Mouse (Mus musculus) CD4-positive, CD25-positive, alpha-beta regulatory T cell, adult 4 months (primary cell): ENCODE measurements around the gene Hist1h2be. TPM values are rescaled to one million over a fixed set of nuclear protein-coding genes. Genes with fewer than 3 reads are reported as not detected.
"Not testable (repeated sequence)": the region's sequence is repeated elsewhere in the genome, so short reads cannot be mapped to it uniquely, and the experiment has no call there.

Source experiments
- ATAC-seq: one replicate; pipeline ENCODE4 v1.8.0; 2017
- polyA plus RNA-seq, 2 experiments: library from polyadenylated mRNA; unstranded; fragments of 100-300 nt; shearing (Covaris generic); gene quantifications; one replicate each; pipeline ENCODE4 v1.2.1; 2017

Gene Hist1h2be
- polyA plus RNA-seq, 2 experiments from 2014 or later: 3.3 to 4.0 TPM

- ATAC-seq: no peak
Observed at GRCm38 (mm10) chr13:23572218-23573033, 48.5 kb downstream of the Hist1h2be start.

DNA sequence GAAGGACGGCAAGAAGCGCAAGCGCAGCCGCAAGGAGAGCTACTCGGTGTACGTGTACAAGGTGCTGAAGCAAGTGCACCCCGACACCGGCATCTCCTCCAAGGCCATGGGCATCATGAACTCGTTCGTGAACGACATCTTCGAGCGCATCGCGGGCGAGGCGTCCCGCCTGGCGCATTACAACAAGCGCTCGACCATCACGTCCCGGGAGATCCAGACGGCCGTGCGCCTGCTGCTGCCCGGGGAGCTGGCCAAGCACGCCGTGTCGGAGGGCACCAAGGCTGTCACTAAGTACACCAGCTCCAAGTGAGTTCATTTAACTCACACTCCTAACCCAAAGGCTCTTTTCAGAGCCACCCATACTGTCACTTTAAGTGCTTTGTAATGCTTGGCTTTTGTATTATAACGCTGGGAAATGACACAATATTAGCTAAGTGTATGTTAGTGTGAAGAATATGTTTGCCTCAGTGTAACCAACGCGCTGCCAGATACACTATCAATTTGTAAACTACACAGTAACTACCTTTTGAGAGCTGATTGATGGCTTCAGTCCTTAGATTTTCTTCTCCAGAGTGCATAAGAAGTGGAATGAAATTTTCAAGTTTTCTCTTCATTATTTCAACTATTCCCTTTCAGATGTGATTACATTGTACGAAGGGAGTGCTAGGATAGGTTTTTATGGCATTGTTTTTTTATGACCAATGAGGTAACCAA is 49.3 kb downstream of the Hist1h2be start:
- ATAC-seq: not testable (repeated sequence)

- ATAC-seq: peak; percentile 82
Observed at GRCm38 (mm10) chr13:23571022-23571503, 49.9 kb downstream of the Hist1h2be start, which contains the start of the genes Hist1h2ae and Hist1h2bg. Gene Hist1h2ae, minus strand, starts transcription at chr13:23571220. Gene Hist1h2bg, plus strand, starts transcription at chr13:23571396.

DNA sequence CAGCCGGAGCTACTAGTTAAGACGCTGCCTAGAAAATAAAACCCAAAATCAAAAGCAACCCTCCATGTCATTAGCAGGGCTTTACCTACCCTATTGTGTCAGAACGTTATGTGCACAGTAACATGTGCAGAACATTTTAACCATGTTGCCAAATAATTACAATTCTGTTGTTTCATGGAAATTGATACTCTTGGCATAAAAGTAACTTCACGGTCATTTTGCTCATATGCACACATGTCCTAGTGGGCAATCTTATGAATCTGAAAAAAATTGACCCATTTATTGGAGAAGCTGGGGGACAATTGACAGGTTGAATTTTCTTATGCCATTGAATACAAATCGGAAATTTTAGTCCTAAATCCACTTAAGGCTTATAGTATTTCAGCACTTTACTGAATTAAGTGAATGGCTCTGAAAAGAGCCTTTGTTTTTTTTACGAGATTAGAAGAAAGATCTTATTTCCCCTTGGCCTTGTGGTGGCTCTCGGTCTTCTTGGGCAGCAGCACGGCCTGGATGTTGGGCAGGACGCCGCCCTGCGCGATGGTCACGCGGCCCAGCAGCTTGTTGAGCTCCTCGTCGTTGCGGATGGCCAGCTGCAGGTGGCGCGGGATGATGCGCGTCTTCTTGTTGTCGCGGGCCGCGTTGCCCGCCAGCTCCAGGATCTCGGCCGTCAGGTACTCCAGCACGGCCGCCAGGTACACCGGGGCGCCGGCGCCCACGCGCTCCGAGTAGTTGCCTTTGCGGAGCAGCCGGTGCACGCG is 50.5 kb downstream of the Hist1h2be start:
- ATAC-seq: peak; percentile 7

DNA sequence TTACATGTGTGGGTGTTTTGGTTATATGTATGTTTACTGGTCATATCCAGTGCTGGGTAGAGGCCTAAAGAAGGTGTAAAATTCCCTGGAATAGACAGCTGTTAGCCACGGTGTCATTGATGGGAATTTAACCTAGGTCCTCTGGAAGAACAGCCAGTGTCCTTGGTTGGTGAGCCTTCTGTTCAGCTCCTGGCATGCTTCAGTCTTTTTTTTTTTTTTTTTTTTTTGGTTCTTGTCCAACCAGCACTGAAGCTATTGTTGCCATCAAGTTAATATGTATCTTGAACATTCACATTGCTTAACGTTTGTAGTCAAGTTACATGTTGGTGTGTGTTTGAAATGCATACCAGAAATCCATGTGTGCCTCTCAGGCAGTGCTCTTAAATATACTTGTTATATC is 56.4 kb downstream of the Hist1h2be start:
- no peak for ATAC-seq

GRCm38 (mm10) chr13:23562699-23563462 is 58.0 kb downstream of the Hist1h2be start:
- peak; percentile 18 for ATAC-seq

DNA sequence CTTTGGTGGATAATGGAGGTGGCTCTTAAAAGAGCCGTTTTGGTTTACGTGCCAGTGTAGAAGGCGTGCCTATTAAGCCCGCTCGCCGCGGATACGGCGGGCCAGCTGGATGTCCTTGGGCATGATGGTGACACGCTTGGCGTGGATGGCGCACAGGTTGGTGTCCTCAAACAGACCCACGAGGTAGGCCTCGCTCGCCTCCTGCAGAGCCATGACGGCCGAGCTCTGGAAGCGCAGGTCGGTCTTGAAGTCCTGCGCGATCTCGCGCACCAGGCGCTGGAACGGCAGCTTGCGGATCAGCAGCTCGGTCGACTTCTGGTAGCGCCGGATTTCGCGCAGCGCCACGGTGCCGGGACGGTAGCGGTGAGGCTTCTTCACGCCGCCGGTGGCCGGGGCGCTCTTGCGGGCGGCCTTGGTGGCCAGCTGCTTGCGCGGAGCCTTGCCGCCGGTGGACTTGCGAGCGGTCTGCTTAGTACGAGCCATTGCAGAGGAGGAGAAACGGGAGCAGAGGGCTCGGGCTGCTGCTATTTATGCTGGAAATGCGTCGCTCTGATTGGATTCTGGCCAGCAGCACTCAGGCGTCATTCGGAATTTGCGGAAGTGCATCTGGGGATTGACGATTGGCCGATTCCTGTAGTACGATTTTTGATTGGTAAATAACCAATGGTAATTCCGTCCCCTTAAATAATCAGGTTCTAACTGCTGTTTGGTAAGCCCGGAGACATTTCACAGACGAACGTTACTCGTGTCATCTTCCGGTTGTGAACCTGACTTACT is 58.9 kb downstream of the Hist1h2be start, which contains the start of gene Hist1h3e:
Hist1h3e (minus strand) TSS at position 487 of the 777 bp plus-strand sequence.
- peak; percentile 93 for ATAC-seq

DNA sequence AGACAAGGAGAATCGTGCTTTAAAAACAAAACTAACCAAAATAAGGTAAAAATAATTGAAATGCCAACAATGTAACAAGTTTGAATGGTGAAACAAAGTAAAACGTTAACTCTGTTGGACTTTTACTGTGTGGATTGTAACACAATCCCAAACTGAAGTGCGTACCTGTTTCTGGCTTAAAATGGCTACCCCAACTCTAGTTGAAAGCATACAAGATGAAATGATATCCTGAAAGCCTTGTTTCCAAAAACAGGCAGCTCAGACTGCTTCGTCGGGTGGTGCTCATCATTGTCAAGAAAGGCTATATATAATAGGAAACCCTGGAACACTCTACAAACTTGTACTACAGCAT is 59.4 kb downstream of the Hist1h2be start:
- ATAC-seq: peak; percentile 8

- not testable (repeated sequence) for ATAC-seq
Observed at GRCm38 (mm10) chr13:23560699-23561098, 60.2 kb downstream of the Hist1h2be start.

DNA sequence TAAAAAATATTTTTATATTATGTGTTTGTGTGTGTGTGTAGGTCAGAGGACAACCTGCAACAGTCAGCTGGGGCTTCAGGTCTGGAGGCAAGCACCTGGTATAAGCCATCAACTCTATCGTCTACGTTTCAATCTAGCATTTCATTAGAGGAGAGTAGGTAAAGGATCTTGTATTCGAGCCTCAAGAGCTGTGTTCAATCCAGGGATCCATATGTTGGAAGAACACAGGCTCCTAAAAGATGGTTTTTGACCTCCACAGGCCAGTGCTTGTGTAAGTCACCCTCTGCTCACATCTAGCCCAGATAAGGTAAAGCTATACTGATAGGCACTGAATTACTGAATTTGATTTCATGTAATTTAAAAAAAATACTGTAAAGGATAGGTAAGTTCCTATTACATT is 64.0 kb downstream of the Hist1h2be start:
- no peak for ATAC-seq

GRCm38 (mm10) chr13:23555839-23556416 is 65.0 kb downstream of the Hist1h2be start:
- peak; percentile 71 for ATAC-seq

DNA sequence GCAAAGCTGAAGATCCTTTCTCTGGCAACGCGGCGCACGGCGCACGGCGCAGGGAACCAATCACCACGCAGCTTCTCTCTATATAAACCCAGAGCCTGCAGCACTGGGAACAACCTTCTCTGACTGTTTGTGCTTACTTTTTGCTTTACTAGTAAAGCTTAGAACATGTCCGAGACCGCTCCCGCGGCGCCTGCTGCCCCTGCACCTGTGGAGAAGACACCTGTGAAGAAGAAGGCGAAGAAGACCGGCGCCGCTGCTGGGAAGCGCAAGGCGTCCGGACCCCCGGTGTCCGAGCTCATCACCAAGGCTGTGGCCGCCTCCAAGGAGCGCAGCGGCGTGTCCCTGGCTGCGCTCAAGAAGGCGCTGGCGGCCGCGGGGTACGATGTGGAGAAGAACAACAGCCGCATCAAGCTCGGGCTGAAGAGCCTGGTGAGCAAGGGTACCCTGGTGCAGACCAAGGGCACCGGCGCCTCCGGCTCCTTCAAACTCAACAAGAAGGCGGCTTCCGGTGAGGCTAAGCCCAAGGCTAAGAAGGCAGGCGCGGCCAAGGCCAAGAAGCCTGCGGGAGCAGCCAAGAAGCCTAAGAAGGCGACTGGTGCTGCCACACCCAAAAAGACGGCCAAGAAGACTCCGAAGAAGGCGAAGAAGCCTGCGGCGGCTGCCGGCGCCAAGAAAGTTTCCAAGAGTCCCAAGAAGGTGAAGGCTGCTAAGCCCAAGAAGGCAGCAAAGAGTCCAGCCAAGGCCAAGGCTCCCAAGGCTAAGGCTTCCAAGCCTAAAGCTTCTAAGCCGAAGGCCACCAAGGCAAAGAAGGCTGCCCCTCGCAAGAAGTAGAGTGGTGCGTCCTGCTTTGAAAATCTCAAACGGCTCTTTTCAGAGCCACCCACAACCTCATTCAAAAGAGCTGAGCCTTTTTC is 65.7 kb downstream of the Hist1h2be start:
- ATAC-seq: peak; percentile 66

DNA sequence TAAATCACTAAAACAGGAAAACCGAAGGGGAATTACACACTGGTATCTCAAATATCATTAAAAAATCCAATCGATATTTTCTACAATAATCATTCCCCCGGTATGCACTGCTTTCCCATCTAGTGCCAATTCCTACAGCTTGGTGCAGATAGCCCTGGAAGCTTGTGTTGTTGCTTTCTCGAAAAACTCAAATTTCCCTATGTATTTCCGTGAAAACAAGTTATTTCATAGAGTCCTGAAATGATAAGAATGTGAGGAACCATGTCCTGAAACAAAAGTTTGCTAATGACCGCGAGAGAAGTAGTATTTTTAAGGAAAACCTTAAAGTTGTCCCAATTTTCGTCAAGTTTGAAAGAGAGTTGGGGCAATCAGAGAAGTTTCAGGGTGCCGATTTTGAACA is 66.5 kb downstream of the Hist1h2be start:
- ATAC-seq: no peak

DNA sequence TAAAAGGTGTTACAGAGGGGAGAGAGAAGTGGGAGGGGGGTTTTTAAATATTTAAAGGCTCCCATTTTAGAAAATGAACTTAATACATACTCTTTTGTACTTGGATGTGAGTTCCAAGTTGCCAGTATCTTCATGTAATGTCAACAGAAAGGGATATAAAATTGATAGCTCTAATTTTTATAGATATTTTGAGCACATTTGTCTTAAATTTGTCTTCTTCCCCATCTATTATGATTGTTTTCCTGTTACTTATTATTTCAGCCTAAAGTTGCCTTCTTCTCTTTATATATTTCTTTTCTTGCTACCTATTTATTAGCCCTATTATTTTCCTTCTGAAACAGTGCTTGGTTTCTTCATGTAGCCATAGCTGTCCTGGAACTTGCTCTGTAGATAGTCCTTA is 68.0 kb downstream of the Hist1h2be start, which contains the start of gene Hist1h1d:
Hist1h1d (plus strand) TSS at position 301 of the 400 bp plus-strand sequence.
- no peak for ATAC-seq

DNA sequence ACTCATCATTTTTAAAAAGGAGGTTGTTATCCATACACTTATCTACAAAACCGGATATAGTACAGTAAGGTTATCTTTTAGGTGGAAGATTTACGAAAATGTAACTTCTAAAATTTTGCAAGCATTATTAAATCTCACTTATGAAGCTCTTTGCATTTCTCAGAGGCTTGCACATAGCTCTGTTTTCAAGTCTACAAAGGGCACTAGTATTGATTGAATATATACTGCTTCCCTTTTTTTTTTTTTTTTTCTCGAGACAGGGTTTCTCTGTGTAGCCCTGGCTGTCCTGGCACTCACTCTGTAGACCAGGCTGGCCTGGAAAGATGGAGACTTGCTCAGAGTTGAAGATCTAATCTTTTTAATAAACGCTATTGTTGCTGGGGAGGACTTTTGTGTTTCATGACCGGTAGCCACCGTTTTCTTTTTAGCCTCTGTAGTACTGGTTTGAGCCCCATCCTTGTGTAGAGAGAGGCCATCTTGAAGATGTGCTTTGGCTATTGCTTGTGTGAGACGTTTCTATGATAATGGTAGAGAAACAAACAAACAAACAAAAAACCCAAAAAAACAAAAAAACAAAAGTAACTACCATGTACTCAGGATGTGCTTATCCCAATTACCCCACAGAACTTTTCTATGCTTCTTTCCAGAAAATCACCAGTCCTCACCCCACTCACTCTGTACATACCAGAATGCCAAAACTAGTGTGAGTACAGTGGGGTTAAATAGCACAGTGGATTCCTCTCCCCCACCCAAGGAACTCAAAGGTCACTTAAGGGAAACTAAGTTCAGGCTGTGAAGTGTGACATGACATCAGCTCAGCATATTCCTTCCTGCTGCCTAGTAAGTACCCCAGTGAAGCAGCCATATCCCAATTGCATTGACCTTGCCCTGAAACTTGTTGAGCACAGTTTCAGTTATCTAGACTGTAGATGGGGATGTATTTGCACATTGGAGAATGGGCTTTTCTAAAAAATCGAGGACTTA is 68.7 kb downstream of the Hist1h2be start:
- no peak for ATAC-seq

DNA sequence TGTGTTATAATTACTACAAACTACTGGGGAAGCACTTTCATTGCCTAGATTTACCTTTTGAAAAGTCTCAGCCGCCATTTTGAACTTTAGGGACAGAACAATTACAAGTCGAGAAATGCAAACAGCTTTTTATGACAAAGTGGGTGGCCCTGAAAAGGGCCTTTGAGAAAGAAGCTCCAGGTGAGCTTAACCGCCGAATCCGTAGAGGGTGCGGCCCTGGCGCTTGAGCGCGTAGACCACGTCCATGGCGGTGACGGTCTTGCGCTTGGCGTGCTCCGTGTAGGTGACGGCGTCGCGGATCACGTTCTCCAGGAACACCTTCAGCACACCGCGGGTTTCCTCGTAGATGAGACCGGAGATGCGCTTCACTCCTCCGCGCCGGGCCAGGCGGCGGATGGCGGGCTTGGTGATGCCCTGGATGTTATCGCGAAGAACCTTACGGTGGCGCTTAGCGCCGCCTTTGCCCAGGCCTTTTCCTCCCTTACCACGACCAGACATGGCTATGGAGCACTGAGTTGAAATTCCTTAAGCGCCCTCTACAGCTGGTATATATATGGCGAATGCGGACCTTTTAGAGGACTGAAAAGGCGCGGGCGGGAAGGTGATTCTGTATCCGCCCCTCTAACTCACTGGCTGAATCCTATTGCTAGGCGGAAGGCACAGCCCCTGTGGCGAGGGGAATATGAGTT is 69.6 kb downstream of the Hist1h2be start, which contains the start of gene Hist1h4f:
Hist1h4f (minus strand) TSS at position 503 of the 689 bp plus-strand sequence.
- ATAC-seq: peak; percentile 73

- ATAC-seq: no peak
Observed at GRCm38 (mm10) chr13:23550761-23551145, 70.2 kb downstream of the Hist1h2be start.

DNA sequence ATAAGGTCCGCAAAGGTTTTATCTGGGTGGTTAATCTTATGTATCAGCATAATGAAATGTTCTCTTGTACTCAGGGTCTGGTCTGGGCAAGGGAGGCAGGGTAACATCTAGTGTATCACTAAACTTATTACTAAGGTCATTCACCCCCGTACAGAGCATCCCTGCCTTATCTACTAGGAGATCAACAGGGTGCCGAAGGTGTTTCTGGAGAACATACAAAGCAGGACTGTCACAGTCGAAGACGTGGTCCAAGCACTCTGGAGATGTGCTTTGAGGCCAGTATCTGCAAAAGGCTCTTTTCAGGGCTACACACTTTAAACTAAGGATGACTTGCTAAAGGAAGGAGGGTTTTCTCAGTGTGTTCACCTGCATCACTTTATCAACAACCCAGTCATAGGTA is 74.2 kb downstream of the Hist1h2be start:
- ATAC-seq: no peak
